Mouse (Mus musculus): ENCODE data around the gene F2rl3.
A peak's percentile ranks its signal among the peaks of the same experiment; 100 is the strongest.

F2rl3 gene

DNA sequence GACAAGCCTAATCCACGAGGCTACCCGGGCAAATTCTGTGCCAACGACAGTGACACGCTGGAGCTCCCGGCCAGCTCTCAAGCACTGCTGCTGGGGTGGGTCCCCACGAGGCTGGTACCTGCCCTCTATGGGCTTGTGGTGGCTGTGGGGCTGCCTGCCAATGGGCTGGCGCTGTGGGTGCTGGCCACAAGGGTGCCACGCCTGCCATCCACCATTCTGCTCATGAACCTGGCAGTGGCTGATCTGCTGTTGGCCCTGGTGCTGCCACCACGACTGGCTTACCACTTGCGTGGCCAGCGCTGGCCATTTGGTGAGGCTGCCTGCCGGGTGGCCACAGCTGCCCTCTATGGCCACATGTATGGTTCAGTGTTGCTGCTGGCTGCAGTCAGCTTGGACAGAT is 626 bp downstream of the F2rl3 start:
- DNase-seq (ENCODE audit: low spot score in 2 of 2): peak in 1 of 2 experiments; percentile 22

DNA sequence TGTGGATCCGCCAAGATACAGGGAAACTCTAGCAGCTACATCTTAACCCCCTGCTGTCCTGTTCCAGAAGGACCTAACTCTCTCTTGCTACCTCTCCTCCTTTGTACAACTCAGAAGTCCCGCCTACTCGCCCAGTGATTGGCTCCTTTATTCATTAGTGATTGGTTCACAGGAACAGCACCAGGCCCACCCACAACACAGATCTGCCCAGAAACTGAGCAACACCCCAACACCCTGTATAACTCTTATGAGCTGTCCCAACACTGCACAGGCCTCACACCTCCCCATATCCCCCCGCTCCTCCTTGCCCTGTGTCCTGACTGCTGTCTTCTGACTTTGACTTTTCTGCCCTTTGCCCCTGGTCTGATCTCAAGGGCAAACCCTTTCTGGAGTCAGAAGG is 4.0 kb downstream of the F2rl3 start:
- no peak for DNase-seq (ENCODE audit: low spot score in 2 of 2)

DNA sequence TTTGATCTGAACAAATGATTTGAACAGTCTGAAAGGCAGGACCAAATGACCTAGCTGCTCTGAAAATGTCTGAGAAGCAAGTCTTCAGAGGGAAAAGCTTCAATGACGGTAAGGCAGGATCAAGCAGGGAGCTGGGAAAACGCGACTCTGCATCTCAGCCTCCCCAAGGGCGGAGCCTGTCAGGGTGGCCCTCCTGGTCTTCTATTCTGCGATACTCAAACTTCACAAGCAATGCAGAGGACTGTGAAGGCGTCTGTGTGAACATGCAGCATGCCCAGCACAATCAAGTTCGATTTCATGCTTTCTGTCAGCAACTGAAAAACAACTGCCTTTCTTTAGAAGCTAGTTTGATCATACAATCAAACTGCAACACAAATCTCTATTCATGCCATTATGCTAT is 5.1 kb downstream of the F2rl3 start:
- DNase-seq (ENCODE audit: low spot score in 2 of 2): no peak

DNA sequence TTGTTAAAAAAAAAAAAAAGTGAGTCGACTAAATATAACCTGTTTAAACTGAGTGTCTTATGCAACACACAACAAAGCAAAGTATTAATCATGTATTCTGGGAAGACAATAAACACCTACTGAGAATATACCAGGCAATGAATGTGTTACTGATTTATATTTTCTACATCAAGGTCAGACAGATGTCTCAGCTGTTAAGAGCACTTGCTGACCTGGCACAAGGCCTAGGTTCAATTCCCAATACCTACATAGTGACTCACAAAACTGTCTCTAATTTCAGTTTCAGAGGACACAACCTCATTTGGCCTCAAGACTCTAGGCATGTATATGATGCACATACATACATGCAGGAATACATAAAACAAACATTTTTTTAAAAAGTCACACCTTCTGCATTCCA is 16.1 kb downstream of the F2rl3 start:
- no peak for DNase-seq (ENCODE audit: low spot score in 2 of 2)

DNA sequence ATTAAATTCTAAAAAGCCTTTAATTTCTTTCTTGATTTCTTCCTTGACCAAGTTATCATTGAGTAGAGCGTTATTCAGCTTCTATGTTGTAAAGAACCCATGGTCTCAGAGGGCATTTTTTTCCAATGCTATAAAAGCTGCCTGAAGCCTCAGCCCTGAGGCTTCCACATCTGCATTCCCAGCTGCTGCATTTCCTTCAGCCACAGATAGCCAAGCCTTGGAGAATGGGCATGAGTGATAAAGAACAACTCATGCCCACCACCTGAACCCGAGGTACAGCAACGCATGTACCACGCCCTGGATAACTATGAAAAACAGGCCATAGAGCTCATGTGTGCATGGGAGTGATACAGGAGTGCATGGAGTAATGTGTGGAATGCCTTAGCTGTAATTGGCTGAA is 19.0 kb downstream of the F2rl3 start:
- DNase-seq (ENCODE audit: low spot score in 2 of 2): no peak

DNA sequence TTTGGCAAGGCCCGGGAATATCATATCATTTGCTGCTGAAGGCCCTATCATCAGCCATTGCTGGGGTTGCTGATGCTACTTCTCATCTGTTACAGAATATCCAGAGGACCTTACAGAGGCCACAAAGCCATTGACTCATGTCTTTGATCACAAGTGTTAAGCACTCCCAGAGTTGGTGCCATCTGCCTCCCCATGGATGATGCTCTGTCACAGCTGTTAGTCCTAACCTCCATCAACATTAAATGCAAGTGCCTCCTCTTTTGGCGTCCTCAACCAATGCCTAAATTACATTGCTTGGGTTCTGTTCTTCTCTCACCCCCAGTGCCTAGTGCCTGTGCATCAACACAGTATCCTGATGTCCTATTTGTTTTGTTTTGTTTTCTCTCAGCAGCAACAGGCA is 39.9 kb downstream of the F2rl3 start:
- DNase-seq (ENCODE audit: low spot score in 2 of 2): no peak

DNA sequence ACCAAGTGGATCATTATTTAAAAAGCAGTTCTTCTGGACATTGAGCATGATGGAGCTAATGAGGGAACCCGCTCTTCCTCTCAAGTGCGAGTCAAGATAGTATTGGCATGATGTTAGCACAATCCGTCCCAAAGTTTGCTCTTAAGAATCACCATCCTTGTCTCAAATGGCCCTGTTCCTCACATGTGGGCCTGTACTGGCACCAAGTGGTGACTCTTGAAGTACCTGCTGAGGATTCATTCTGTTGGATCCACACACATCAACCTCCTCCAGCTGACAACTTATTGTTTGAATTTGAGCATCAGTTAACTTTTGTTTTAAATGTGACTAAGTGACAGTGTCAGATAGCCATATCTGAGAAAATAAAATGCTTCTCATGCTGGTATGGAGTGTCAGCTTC is 51.0 kb downstream of the F2rl3 start:
- DNase-seq (ENCODE audit: low spot score in 2 of 2): no peak

Data from right cerebral cortex, postnatal 10 days (tissue).